Mouse (Mus musculus) ES-E14 (cell line): ENCODE results near the gene Slc1a3.
"Not testable (repeated sequence)": the region's sequence is repeated elsewhere in the genome, so short reads cannot be mapped to it uniquely, and the experiment has no call there.

ENCODE experiments used
- CHD2 ChIP-seq: IDR thresholded peaks from 2 replicates; pipeline ENCODE4 v1.6.1; 2014; ENCODE audit warnings: mild to moderate bottlenecking, low read depth, low read length, inconsistent platforms
- HCFC1 ChIP-seq: IDR thresholded peaks from 2 replicates; pipeline ENCODE4 v1.6.1; 2012; ENCODE audit warnings: low read length, inconsistent platforms, borderline replicate concordance; ENCODE audit not compliant: insufficient read depth
- MAFK ChIP-seq: IDR thresholded peaks from 2 replicates; pipeline ENCODE4 v1.6.1; 2014; ENCODE audit warnings: mild to moderate bottlenecking, low read depth, low read length, inconsistent platforms; ENCODE audit not compliant: insufficient read depth
- ZC3H11A ChIP-seq: IDR thresholded peaks from 2 replicates; pipeline ENCODE4 v1.6.1; 2012; ENCODE audit warnings: low read depth, mild to moderate bottlenecking, inconsistent platforms, low read length, borderline replicate concordance
- ZNF384 ChIP-seq: IDR thresholded peaks from 2 replicates; pipeline ENCODE4 v1.6.1; 2012; ENCODE audit warnings: low read depth, low read length, inconsistent platforms

- TF ChIP-seq ZNF384, CHD2, ZC3H11A, MAFK, HCFC1: not testable (repeated sequence)
Observed at GRCm38 (mm10) chr15:8690141-8690540, 20.4 kb downstream of the Slc1a3 start.
